Mouse (Mus musculus) midbrain, embryonic 13.5 days (tissue): Measurements from ENCODE around the gene Ap1ar. TPM values are rescaled to one million over a fixed set of nuclear protein-coding genes. Genes with fewer than 3 reads are reported as not detected.

Source experiments
- ATAC-seq: fragments of 200-750 bp; cut with Nextera tagmentation; 2 replicates; pipeline ENCODE4 v1.8.0; 2017; ENCODE audit warnings: mild to moderate bottlenecking, moderate TSS enrichment, moderate library complexity
- H3K27ac ChIP-seq: fragments of 300-500 bp; sonication (generic); 2 replicates; pipeline ENCODE4 v1.5.1; 2015; ENCODE audit warnings: inconsistent platforms, mild to moderate bottlenecking, moderate library complexity
- H3K27me3 ChIP-seq: fragments of 300-500 bp; sonication (generic); 2 replicates; pipeline ENCODE4 v1.6.1; 2015; ENCODE audit warnings: mild to moderate bottlenecking, inconsistent platforms
- H3K36me3 ChIP-seq: fragments of 300-500 bp; sonication (generic); 2 replicates; pipeline ENCODE4 v1.6.1; 2015; ENCODE audit warnings: mild to moderate bottlenecking, inconsistent platforms
- H3K4me1 ChIP-seq: fragments of 300-500 bp; sonication (generic); replicated peaks from 2 replicates; pipeline ENCODE4 v1.6.1; 2015; ENCODE audit warnings: inconsistent platforms
- H3K4me2 ChIP-seq: fragments of 300-500 bp; sonication (generic); replicated peaks from 2 replicates; pipeline ENCODE4 v1.6.1; 2015; ENCODE audit warnings: moderate library complexity, mild to moderate bottlenecking, inconsistent platforms
- H3K4me3 ChIP-seq: fragments of 300-500 bp; sonication (generic); replicated peaks from 2 replicates; pipeline ENCODE4 v1.5.1; 2015; ENCODE audit warnings: mild to moderate bottlenecking, inconsistent platforms
- H3K9ac ChIP-seq: fragments of 300-500 bp; sonication (generic); replicated peaks from 2 replicates; pipeline ENCODE4 v1.6.1; 2015; ENCODE audit warnings: mild to moderate bottlenecking, inconsistent platforms
- H3K9me3 ChIP-seq: fragments of 300-500 bp; sonication (generic); 2 replicates; pipeline ENCODE4 v1.6.1; 2016; ENCODE audit warnings: mild to moderate bottlenecking, inconsistent platforms
- WGBS: fragments of 180-500 bp; shearing (Covaris S2); methylation state at CpG from one replicate; pipeline ENCODE4 v1.1.7; 2015; 5-methylcytosine and 5-hydroxymethylcytosine counted together
- polyA plus RNA-seq: library from polyadenylated mRNA; unstranded; fragments of >200 nt; fragmentation: Nextera tagmentation; extraction: Ambion mirVana; gene quantifications from 2 replicates; pipeline ENCODE4 v1.2.1, GENCODE M21; 2015

Gene Ap1ar
- polyA plus RNA-seq: 70.8 and 75.9 TPM in 2 replicates

DNA sequence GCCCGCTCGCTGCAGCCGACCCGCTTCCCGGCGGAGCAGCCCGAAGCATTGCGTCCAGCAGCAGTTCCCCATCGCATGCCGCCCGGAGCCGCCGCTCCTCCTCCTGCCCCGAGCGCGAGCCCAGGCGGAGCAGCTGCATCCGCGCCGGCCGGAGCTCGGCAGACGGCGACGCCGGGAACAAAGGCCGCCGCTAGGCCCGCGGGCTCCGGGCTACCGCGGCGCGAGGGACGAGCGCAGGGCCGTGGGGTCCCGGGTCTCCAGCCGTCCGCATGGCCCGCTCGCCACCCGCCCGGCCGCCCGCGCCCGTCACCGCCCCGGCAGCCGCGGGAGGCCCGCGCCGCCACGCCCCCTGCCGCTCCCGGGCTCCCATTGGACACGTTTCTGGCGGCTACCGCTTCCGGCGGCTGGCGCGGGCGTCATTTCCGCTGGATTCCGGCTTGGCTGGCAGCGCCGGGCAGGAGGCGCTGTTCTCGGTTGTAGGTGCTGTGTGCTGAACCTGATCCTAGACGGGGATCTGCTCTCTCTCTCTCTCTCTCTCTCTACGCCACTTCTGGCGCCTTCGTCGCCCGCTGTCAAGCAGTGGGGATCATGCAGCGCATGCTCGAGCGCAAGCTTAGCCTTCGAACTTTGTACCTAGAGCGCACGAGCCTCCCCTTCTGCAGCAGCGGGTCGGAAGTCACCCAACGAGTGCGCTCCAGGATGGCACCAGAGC, at the start of gene Ap1ar:
Gene Ap1ar, minus strand, starts transcription at position 370 of the 712 bp plus-strand sequence.
- Histone ChIP-seq H3K9ac (peak within 1 kb of the TSS; percentile 98), H3K27me3 (peaks cover 3% of the 10 kb centered on the region; the same call in 1 of the 2 replicates), H3K36me3 (peaks cover 3% of the 10 kb centered on the region; the same call in 1 of the 2 replicates), H3K4me1 (peaks cover 37% of the 10 kb centered on the region), H3K4me2 (peak within 1 kb of the TSS; percentile 87), H3K4me3 (peak within 1 kb of the TSS; percentile 95), H3K9me3 (no peaks in the 10 kb centered on the region), H3K27ac (peak within 1 kb of the TSS; percentile 92)
- WGBS: under 1% methylated on average over 64 of the region's 89 CpGs
- peak; percentile 98 for ATAC-seq

GRCm38 (mm10) chr3:127881684-127882083, 44.4 kb upstream of the Ap1ar start:
- H3K9me3 ChIP-seq: no peaks in the 10 kb centered on the region
- no peak overlapping the region for H3K27ac ChIP-seq
- no peaks in the 10 kb centered on the region for H3K27me3 ChIP-seq
- 67% methylated on average over 2 of the region's 2 CpGs for WGBS
- no peaks in the 10 kb centered on the region for H3K36me3 ChIP-seq
- H3K4me2 ChIP-seq: no peak overlapping the region
- no peaks in the 10 kb centered on the region for H3K4me1 ChIP-seq
- no peak for ATAC-seq
- no peak overlapping the region for H3K4me3 ChIP-seq
- no peak overlapping the region for H3K9ac ChIP-seq

DNA sequence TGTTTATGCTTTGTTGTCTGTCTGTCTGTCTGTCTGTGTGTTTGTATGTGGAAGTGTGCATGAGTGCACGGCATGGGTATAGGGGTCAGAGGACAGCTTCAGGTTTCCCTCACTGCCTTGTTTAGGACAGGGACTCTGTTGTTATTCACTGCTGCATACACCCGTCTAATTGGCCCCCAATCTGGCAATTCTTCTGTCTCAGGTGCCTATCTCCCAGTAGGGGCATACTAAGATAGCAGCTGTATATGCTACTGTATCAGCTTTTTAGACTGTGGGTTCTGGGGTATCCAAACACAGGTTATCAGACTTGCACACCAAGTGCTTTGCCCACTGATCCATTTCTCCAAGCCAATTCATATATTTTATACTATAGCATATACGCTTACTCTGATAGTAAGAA, 42.6 kb upstream of the Ap1ar start:
- Histone ChIP-seq H3K36me3 (no peaks in the 10 kb centered on the region), H3K4me1 (no peaks in the 10 kb centered on the region), H3K27ac (no peak overlapping the region), H3K4me3 (no peak overlapping the region), H3K4me2 (no peak overlapping the region), H3K9ac (no peak overlapping the region), H3K9me3 (no peaks in the 10 kb centered on the region), H3K27me3 (no peaks in the 10 kb centered on the region)
- no peak for ATAC-seq
- 88% methylated on average over 3 of the region's 3 CpGs for WGBS

GRCm38 (mm10) chr3:127875509-127875908, 38.2 kb upstream of the Ap1ar start:
- Histone ChIP-seq H3K27me3 (no peaks in the 10 kb centered on the region), H3K9me3 (no peaks in the 10 kb centered on the region), H3K9ac (no peak overlapping the region), H3K4me1 (no peaks in the 10 kb centered on the region), H3K36me3 (no peaks in the 10 kb centered on the region), H3K4me3 (no peak overlapping the region), H3K4me2 (no peak overlapping the region), H3K27ac (no peak overlapping the region)
- WGBS: 95% methylated on average over 2 of the region's 2 CpGs
- no peak for ATAC-seq

GRCm38 (mm10) chr3:127875059-127875458, 37.7 kb upstream of the Ap1ar start:
- no peaks in the 10 kb centered on the region for H3K9me3 ChIP-seq
- H3K4me1 ChIP-seq: no peaks in the 10 kb centered on the region
- H3K36me3 ChIP-seq: no peaks in the 10 kb centered on the region
- no peaks in the 10 kb centered on the region for H3K27me3 ChIP-seq
- 88% methylated on average over 7 of the region's 7 CpGs for WGBS
- no peak for ATAC-seq
- H3K4me3 ChIP-seq: no peak overlapping the region
- no peak overlapping the region for H3K4me2 ChIP-seq
- no peak overlapping the region for H3K9ac ChIP-seq
- H3K27ac ChIP-seq: no peak overlapping the region

DNA sequence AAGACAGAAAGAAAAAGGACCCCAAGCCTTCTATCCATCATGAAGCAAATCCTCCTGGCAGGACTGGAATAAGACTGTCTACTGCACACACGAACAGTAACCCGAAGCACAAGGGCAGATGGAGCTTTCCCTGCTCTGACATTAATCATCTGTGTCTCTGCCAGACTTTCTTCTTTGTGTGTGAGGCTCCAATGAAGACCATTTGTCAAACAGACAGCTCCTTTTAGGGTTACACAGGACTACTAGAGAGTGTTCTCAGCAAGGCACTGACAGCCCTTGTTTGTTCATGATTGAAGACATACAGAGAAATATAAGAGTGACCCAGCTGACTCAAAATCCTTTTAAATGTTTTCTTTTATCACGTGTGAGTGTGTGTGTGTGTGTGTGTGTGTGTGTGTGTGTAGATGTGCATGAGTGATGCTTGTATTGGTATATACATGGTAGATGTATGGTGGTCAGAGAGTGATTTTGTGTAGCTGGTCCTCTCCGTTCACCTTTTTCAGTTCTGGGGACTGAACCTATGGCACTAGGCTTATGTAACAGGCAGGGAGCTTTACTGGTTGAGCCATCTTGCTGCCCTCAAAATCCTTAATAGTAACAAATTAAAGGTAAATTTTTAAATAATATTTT, 37.0 kb upstream of the Ap1ar start:
- Histone ChIP-seq H3K36me3 (no peaks in the 10 kb centered on the region), H3K4me1 (no peaks in the 10 kb centered on the region), H3K4me2 (no peak overlapping the region), H3K27ac (no peak overlapping the region), H3K9ac (no peak overlapping the region), H3K27me3 (no peaks in the 10 kb centered on the region), H3K9me3 (no peaks in the 10 kb centered on the region), H3K4me3 (no peak overlapping the region)
- ATAC-seq: no peak
- 71% methylated on average over 4 of the region's 4 CpGs for WGBS

DNA sequence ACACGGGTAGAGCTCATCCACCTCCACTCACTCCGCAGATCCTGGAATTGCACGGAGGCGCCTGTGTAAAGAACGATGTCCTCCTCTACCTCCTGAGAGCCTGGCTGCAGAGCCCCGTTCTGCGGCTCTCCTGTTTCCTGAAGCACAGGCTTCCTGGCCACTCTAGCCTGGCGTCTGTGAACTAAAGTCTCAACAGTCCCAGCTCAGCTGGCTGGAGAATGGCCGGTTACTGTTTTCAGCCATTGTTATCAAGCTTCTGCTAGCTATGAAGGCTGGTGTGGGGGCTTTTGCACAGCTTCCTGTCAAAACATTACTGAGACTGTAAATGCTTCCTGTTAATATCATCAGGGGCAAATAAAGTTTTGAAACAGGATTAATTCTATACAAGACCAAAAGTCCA, 34.3 kb upstream of the Ap1ar start:
- no peaks in the 10 kb centered on the region for H3K9me3 ChIP-seq
- H3K9ac ChIP-seq: no peak overlapping the region
- peaks cover 14% of the 10 kb centered on the region for H3K4me1 ChIP-seq
- no peak overlapping the region for H3K27ac ChIP-seq
- ATAC-seq: no peak
- H3K27me3 ChIP-seq: no peaks in the 10 kb centered on the region
- 92% methylated on average over 9 of the region's 9 CpGs for WGBS
- H3K4me2 ChIP-seq: no peak overlapping the region
- H3K4me3 ChIP-seq: no peak overlapping the region
- no peaks in the 10 kb centered on the region for H3K36me3 ChIP-seq

- Histone ChIP-seq H3K9ac (no peak overlapping the region), H3K4me3 (no peak overlapping the region), H3K4me1 (peaks cover 14% of the 10 kb centered on the region), H3K27ac (no peak overlapping the region; the same call in 1 of the 2 replicates), H3K9me3 (no peaks in the 10 kb centered on the region), H3K4me2 (no peak overlapping the region), H3K36me3 (no peaks in the 10 kb centered on the region), H3K27me3 (no peaks in the 10 kb centered on the region)
- ATAC-seq: peak; percentile 86
- WGBS: 43% methylated on average over 5 of the region's 5 CpGs
Observed at GRCm38 (mm10) chr3:127868880-127869279, 31.6 kb upstream of the Ap1ar start.

- Histone ChIP-seq H3K9ac (no peak overlapping the region), H3K4me2 (no peak overlapping the region), H3K9me3 (no peaks in the 10 kb centered on the region), H3K27me3 (no peaks in the 10 kb centered on the region), H3K36me3 (no peaks in the 10 kb centered on the region), H3K4me1 (peaks cover 14% of the 10 kb centered on the region), H3K4me3 (no peak overlapping the region), H3K27ac (no peak overlapping the region)
- WGBS: 66% methylated on average over 9 of the region's 9 CpGs
- ATAC-seq: peak; percentile 68; the same call in 1 of the 2 replicates
Observed at GRCm38 (mm10) chr3:127868046-127868758, 30.9 kb upstream of the Ap1ar start.

DNA sequence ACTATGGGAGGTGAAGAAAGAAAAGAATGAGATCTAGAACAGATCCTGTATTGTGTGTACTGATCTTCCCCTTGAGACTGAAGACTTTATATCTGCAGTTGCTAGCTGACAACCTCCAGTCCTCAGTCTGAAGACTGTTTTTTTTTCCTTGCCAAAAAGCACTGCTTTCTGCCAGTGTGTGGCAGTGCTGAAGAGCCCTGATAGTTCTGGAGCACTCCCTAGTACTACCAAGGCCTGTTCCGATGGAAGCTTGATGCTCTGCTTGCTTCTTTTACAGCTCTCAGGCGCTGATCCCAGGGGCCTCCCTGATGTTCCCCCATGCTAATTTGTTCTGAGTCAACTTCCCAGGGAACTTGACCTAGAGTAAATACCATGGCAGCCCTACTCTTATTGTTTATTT, 26.9 kb upstream of the Ap1ar start:
- H3K4me1 ChIP-seq: peaks cover 13% of the 10 kb centered on the region
- no peaks in the 10 kb centered on the region for H3K9me3 ChIP-seq
- no peak for ATAC-seq
- H3K4me2 ChIP-seq: no peak overlapping the region
- no peak overlapping the region for H3K4me3 ChIP-seq
- H3K27me3 ChIP-seq: no peaks in the 10 kb centered on the region
- no peak overlapping the region for H3K27ac ChIP-seq
- WGBS: 50% methylated on average over 2 of the region's 2 CpGs
- no peaks in the 10 kb centered on the region for H3K36me3 ChIP-seq
- no peak overlapping the region for H3K9ac ChIP-seq

DNA sequence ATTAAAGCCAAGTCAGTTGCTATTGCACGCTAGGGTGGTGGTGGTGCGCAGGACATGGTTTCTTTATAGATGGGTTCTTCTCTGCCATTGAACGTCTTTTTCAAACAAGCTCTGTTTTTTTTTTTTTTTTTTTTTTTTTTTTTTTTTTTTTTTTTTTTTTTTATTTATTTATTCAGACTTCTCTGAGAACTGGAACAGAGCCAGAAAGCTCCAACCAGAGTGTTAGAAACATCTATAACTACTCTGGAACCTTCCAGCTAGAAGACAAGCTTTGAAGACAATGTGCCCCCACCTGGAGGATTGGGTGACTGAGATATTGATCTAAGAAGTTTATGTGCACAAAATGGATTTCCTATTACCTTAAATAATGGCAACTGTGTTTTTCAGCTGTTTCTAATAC, 26.2 kb upstream of the Ap1ar start:
- H3K4me1 ChIP-seq: peaks cover 7% of the 10 kb centered on the region
- H3K4me3 ChIP-seq: no peak overlapping the region
- no peak overlapping the region for H3K9ac ChIP-seq
- H3K36me3 ChIP-seq: no peaks in the 10 kb centered on the region
- no peak overlapping the region for H3K4me2 ChIP-seq
- H3K9me3 ChIP-seq: no peaks in the 10 kb centered on the region
- ATAC-seq: no peak
- no peaks in the 10 kb centered on the region for H3K27me3 ChIP-seq
- no peak overlapping the region for H3K27ac ChIP-seq
- 65% methylated on average over 3 of the region's 3 CpGs for WGBS

DNA sequence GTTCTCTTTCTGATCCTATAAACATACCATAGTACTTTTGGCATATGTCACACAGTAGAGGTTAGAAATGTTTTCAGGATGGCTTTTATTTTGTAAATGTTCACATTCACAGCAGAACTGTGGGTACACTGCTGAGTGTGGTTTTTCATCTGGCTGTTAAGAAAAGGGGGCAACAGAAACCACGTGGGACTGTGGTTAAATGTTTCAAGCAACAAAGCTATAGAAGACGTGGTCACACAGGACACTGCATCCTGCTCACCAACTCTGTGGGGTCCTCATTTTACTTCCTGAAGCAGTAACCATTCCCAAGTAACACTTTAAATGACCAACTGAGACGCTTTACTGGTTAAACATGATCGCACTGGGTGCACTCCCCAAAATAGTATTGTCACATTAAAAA, 25.2 kb upstream of the Ap1ar start:
- ATAC-seq: no peak
- 78% methylated on average over 4 of the region's 4 CpGs for WGBS
- Histone ChIP-seq H3K27me3 (no peaks in the 10 kb centered on the region), H3K4me3 (no peak overlapping the region), H3K9ac (no peak overlapping the region), H3K36me3 (no peaks in the 10 kb centered on the region), H3K9me3 (no peaks in the 10 kb centered on the region), H3K4me1 (no peaks in the 10 kb centered on the region), H3K4me2 (no peak overlapping the region), H3K27ac (no peak overlapping the region)
